Mouse (Mus musculus) layer of hippocampus, adult 8-10 months (tissue): ENCODE data around the gene Atp2a1. TPM values are rescaled to one million over a fixed set of nuclear protein-coding genes. Genes with fewer than 3 reads are reported as not detected.
A peak's percentile ranks its signal among the peaks of the same experiment; 100 is the strongest.
"Not testable (repeated sequence)": the region's sequence is repeated elsewhere in the genome, so short reads cannot be mapped to it uniquely, and the experiment has no call there.

Experiments
- DNase-seq, 2 experiments: peaks; one replicate each; pipeline ENCODE4 v3.0.0; 2022; ENCODE audit warnings: low spot score in 2 of 2
- total RNA-seq, 4 experiments: library from RNA; stranded (reverse); gene quantifications; 2 replicates each; pipeline ENCODE4 v1.2.4; 2022

The Atp2a1 gene
- total RNA-seq, 4 experiments from 2014 or later, result 0.99 to 5.6 (median 1.2) TPM

- no peak for DNase-seq
Measured at GRCm38 (mm10) chr7:126417045-126417444, 45.9 kb downstream of the Atp2a1 start.

- DNase-seq, result no peak
Measured at GRCm38 (mm10) chr7:126416615-126417014, 46.3 kb downstream of the Atp2a1 start.

GRCm38 (mm10) chr7:126414725-126415124 is 48.2 kb downstream of the Atp2a1 start, which contains the start of gene Cd19:
Gene Cd19, minus strand, starts transcription at chr7:126414889.
- no peak for DNase-seq

GRCm38 (mm10) chr7:126411061-126411460 is 51.8 kb downstream of the Atp2a1 start:
- DNase-seq, result no peak

GRCm38 (mm10) chr7:126408686-126409085 is 54.2 kb downstream of the Atp2a1 start:
- no peak for DNase-seq

GRCm38 (mm10) chr7:126402518-126402917 is 60.4 kb downstream of the Atp2a1 start:
- not testable (repeated sequence) for DNase-seq

- peak; percentile 46 to 68 for DNase-seq
Measured at GRCm38 (mm10) chr7:126399548-126399947, 63.4 kb downstream of the Atp2a1 start.

GRCm38 (mm10) chr7:126397822-126398221 is 65.1 kb downstream of the Atp2a1 start:
- DNase-seq, result no peak

- no peak for DNase-seq
Measured at GRCm38 (mm10) chr7:126397221-126397620, 65.7 kb downstream of the Atp2a1 start.

GRCm38 (mm10) chr7:126396298-126397119 is 66.4 kb downstream of the Atp2a1 start, which contains the start of gene Nfatc2ip:
Gene Nfatc2ip, minus strand, starts transcription at chr7:126396737.
- DNase-seq, result peak; percentile 98 to 99

Other genes starting within 250 kb of the Atp2a1 start
- gene Sbk1, start 190.5 kb downstream of the Atp2a1 start, total RNA-seq, result 10 to 100 TPM; 56.4 to 75.1 (median 65.6) TPM
- gene Lat, start 93.5 kb downstream of the Atp2a1 start, total RNA-seq, result 1 to 10 TPM in 3 of 4 experiments, under 1 TPM in 1; 0.98 to 2.5 (median 1.7) TPM
- 100 to 1,000 TPM in 1 of 4 experiments, 10 to 100 TPM in 3; 84.2 to 104 (median 93.7) TPM for gene Spns1, start 85.7 kb downstream of the Atp2a1 start, total RNA-seq
- gene Nfatc2ip, start 66.4 kb downstream of the Atp2a1 start, total RNA-seq, result 1 to 10 TPM; 5.2 to 8.0 (median 6.2) TPM
- gene Cd19, start 48.2 kb downstream of the Atp2a1 start, total RNA-seq, result not detected
- gene Rabep2, start 34.3 kb downstream of the Atp2a1 start, total RNA-seq, result 10 to 100 TPM; 15.6 to 22.1 (median 17.1) TPM
- gene Sh2b1, start 12.3 kb upstream of the Atp2a1 start, total RNA-seq, result 10 to 100 TPM; 66.0 to 70.3 (median 67.3) TPM
- 10 to 100 TPM; 68.9 to 84.1 (median 80.1) TPM for gene Tufm, start 24.3 kb upstream of the Atp2a1 start, total RNA-seq
- 100 to 1,000 TPM; 113 to 133 (median 125) TPM for gene Atxn2l, start 40.3 kb upstream of the Atp2a1 start, total RNA-seq
- gene Eif3c, start 103.3 kb upstream of the Atp2a1 start, total RNA-seq, result 100 to 1,000 TPM; 166 to 196 (median 174) TPM
- 1 to 10 TPM in 2 of 4 experiments, under 1 TPM in 2; 0.41 to 3.3 (median 1.6) TPM for gene Apobr, start 121.8 kb upstream of the Atp2a1 start, total RNA-seq
- 10 to 100 TPM; 31.7 to 46.5 (median 42.0) TPM for gene Cln3, start 122.7 kb upstream of the Atp2a1 start, total RNA-seq
- not detected for gene Il27, start 131.8 kb upstream of the Atp2a1 start, total RNA-seq
- 10 to 100 TPM; 10.4 to 15.3 (median 13.2) TPM for gene Nupr1, start 167.8 kb upstream of the Atp2a1 start, total RNA-seq
- 10 to 100 TPM; 21.7 to 34.8 (median 33.7) TPM for gene Sgf29, start 186.2 kb upstream of the Atp2a1 start, total RNA-seq
- 10 to 100 TPM in 1 of 4 experiments, 1 to 10 TPM in 3; 6.6 to 13.0 (median 8.6) TPM for gene Sult1a1, start 213.3 kb upstream of the Atp2a1 start, total RNA-seq
- 100 to 1,000 TPM in 1 of 4 experiments, 10 to 100 TPM in 3; 73.9 to 105 (median 92.5) TPM for gene Bola2, start 232.3 kb upstream of the Atp2a1 start, total RNA-seq
- 10 to 100 TPM; 19.7 to 21.0 (median 20.1) TPM for gene Slx1b, start 232.7 kb upstream of the Atp2a1 start, total RNA-seq
- gene Coro1a, start 244.7 kb upstream of the Atp2a1 start, total RNA-seq, result 100 to 1,000 TPM; 119 to 166 (median 141) TPM